Mouse (Mus musculus) mouse embryonic stem cell (cell line): ENCODE data around the gene Mical2.

Source experiments
- in situ Hi-C, 2 experiments: fragments of 300-500 bp; cut with MboI; formaldehyde crosslinking; loops; 1 replicate in 1 of 2; 3 replicates in 1 of 2; pipeline ENCODE4 v1.14.3; 2019 to 2020; ENCODE audit warnings: low sequenced_read_pairs in 2 of 2, low pct_unique_long_range_greater_than_20kb in 1 of 2, mixed read lengths in 1 of 2; ENCODE audit not compliant: unreplicated experiment in 1 of 2

Gene Mical2

GRCm38 (mm10) chr7:112369977-112370376 is 144.3 kb downstream of the Mical2 start:
- in situ Hi-C loops: loop anchor here in 1 of 2 experiments (5.0 kb wide), 1 partner anchor 183 kb away; no protein-coding TSS in a partner anchor

GRCm38 (mm10) chr7:112371387-112371786 is 145.7 kb downstream of the Mical2 start:
- in situ Hi-C loops: loop anchor here in 1 of 2 experiments (5.0 kb wide), 1 partner anchor 184 kb away; no protein-coding TSS in a partner anchor

GRCm38 (mm10) chr7:112374035-112374434 is 148.4 kb downstream of the Mical2 start:
- in situ Hi-C loops: loop anchor here in 1 of 2 experiments (5.0 kb wide), 1 partner anchor 187 kb away; no protein-coding TSS in a partner anchor

- in situ Hi-C loops: loop anchor here (25.0 kb wide), 2 partner anchors 212 to 512 kb away; no protein-coding TSS in a partner anchor
Measured at GRCm38 (mm10) chr7:112375062-112375461, 149.4 kb downstream of the Mical2 start.

GRCm38 (mm10) chr7:112375900-112376299 is 150.2 kb downstream of the Mical2 start:
- in situ Hi-C loops: loop anchor here (25.0 kb wide), 2 partner anchors 211 to 511 kb away; no protein-coding TSS in a partner anchor

GRCm38 (mm10) chr7:112376611-112377010 is 151.0 kb downstream of the Mical2 start:
- in situ Hi-C loops: loop anchor here (25.0 kb wide), 2 partner anchors 211 to 511 kb away; no protein-coding TSS in a partner anchor

GRCm38 (mm10) chr7:112377314-112377713 is 151.7 kb downstream of the Mical2 start:
- in situ Hi-C loops: loop anchor here (25.0 kb wide), 2 partner anchors 210 to 510 kb away; no protein-coding TSS in a partner anchor

GRCm38 (mm10) chr7:112378056-112378455 is 152.4 kb downstream of the Mical2 start:
- in situ Hi-C loops: loop anchor here (25.0 kb wide), 2 partner anchors 209 to 509 kb away; no protein-coding TSS in a partner anchor

- in situ Hi-C loops: loop anchor here (25.0 kb wide), 2 partner anchors 209 to 509 kb away; no protein-coding TSS in a partner anchor
Measured at GRCm38 (mm10) chr7:112378476-112378875, 152.8 kb downstream of the Mical2 start.

- in situ Hi-C loops: loop anchor here (25.0 kb wide), 2 partner anchors 201 to 501 kb away; no protein-coding TSS in a partner anchor
Measured at GRCm38 (mm10) chr7:112386521-112386920, 160.9 kb downstream of the Mical2 start.

- in situ Hi-C loops: loop anchor here (25.0 kb wide), 2 partner anchors 199 to 499 kb away; no protein-coding TSS in a partner anchor
Measured at GRCm38 (mm10) chr7:112387876-112388275, 162.2 kb downstream of the Mical2 start.

- in situ Hi-C loops: loop anchor here (25.0 kb wide), 2 partner anchors 199 to 499 kb away; no protein-coding TSS in a partner anchor
Measured at GRCm38 (mm10) chr7:112388363-112388875, 162.8 kb downstream of the Mical2 start.

GRCm38 (mm10) chr7:112389611-112390251 is 164.1 kb downstream of the Mical2 start:
- in situ Hi-C loops: loop anchor here (25.0 kb wide), 2 partner anchors 198 to 498 kb away; no protein-coding TSS in a partner anchor

- in situ Hi-C loops: loop anchor here (25.0 kb wide), 2 partner anchors 197 to 497 kb away; no protein-coding TSS in a partner anchor
Measured at GRCm38 (mm10) chr7:112390252-112390936, 164.7 kb downstream of the Mical2 start.

GRCm38 (mm10) chr7:112390937-112391605 is 165.4 kb downstream of the Mical2 start:
- in situ Hi-C loops: loop anchor here (25.0 kb wide), 2 partner anchors 196 to 496 kb away; no protein-coding TSS in a partner anchor

- in situ Hi-C loops: loop anchor here (25.0 kb wide), 2 partner anchors 190 to 490 kb away; no protein-coding TSS in a partner anchor
Measured at GRCm38 (mm10) chr7:112397786-112398185, 172.1 kb downstream of the Mical2 start.

- in situ Hi-C loops: loop anchor here (25.0 kb wide), 2 partner anchors 188 to 488 kb away; no protein-coding TSS in a partner anchor
Measured at GRCm38 (mm10) chr7:112399425-112400170, 173.9 kb downstream of the Mical2 start.
